Mouse (Mus musculus): ENCODE data around the gene Uspl1. TPM values are rescaled to one million over a fixed set of nuclear protein-coding genes. Genes with fewer than 3 reads are reported as not detected.

Gene Uspl1
- polyA plus RNA-seq, 1 experiment from 2014 or later, result 53.7 TPM

DNA sequence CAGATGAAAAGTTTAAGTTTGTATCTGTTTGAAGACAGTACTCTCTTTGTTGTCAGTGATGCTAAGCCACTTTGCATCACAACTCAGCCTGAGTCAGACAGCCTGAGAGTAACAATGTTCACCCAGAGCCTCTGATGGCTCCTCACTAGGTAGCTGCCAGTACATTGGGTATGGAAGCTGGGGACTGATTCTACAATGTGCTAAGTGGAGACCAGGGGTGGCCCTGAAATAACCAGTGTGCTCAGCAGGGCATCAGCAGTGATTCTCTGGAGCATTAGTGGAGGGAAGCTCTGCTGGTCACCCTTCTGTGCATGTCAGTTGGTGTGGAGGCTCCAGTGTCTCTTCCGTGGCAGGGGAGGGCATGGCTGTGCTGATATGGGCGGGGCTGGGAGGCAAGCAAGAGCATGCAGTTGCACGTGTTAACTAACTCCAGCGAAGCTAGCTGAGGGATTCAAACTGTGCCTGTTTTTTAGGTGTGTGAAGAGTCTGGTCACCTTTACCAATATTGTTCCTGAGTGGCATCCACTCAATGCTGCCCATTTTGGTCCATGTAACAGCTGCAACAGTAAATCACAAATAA lies 19.7 kb downstream of the Uspl1 start:
- H3K9me3 ChIP-seq, result no peaks in the 10 kb centered on the region
- peaks cover 85% of the 10 kb centered on the region for H3K36me3 ChIP-seq
- no peak overlapping the region for H3K27ac ChIP-seq
- H3K27me3 ChIP-seq (ENCODE audit: insufficient read depth, poor library complexity, severe bottlenecking), result no peaks in the 10 kb centered on the region
- 0 out of 2 replicates have a peak, but pooled peaks cover 4% of the 10 kb centered on the region for H3K4me1 ChIP-seq
- DNase-seq (ENCODE audit: low spot score), result peak; percentile 71
- H3K4me3 ChIP-seq, result no peak overlapping the region
- 85% methylated on average over 4 of the region's 4 CpGs for WGBS

GRCm38 (mm10) chr5:149204822-149205221 lies 20.7 kb downstream of the Uspl1 start:
- WGBS, result 90% methylated on average over 7 of the region's 7 CpGs
- Histone ChIP-seq H3K27me3 (ENCODE audit: insufficient read depth, poor library complexity, severe bottlenecking) (no peaks in the 10 kb centered on the region), H3K36me3 (peaks cover 83% of the 10 kb centered on the region)

DNA sequence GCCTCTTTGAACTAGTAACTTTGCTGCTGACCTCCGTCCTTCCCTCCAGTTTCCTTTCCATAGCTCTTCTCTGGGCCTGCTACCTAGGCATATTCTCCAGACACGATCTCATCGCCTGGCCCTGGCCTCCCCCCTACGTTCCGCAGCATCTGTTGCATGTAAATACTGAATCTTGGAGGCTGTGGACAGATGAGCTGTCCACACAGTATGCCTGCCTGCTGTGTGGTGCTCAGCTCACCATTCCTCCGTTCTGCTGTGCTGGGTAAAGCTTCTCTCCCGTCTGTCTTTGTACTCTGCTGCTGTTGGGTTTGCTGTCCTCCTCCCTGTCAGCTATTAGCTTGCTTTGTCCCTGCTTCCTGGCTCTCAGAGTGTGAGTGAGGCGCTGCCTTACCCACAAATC lies 21.1 kb downstream of the Uspl1 start:
- Histone ChIP-seq H3K36me3 (peaks cover 85% of the 10 kb centered on the region), H3K27me3 (ENCODE audit: insufficient read depth, poor library complexity, severe bottlenecking) (no peaks in the 10 kb centered on the region), H3K9me3 (no peaks in the 10 kb centered on the region), H3K27ac (no peak overlapping the region), H3K4me1 (peaks cover 4% of the 10 kb centered on the region; the same call in 1 of the 2 replicates), H3K4me3 (no peak overlapping the region)
- peak; percentile 67 for DNase-seq (ENCODE audit: low spot score)
- WGBS, result 72% methylated on average over 8 of the region's 8 CpGs

More at GRCm38 (mm10) chr5:149204822-149205221, 20.7 kb downstream of the Uspl1 start:
- Histone ChIP-seq H3K9me3 (no peaks in the 10 kb centered on the region), H3K4me3 (no peak overlapping the region), H3K27ac (no peak overlapping the region), H3K4me1 (peaks cover 4% of the 10 kb centered on the region; the same call in 1 of the 2 replicates)
- no peak for DNase-seq (ENCODE audit: low spot score)

GRCm38 (mm10) chr5:149206286-149206685 lies 22.1 kb downstream of the Uspl1 start:
- peak; percentile 19 for DNase-seq (ENCODE audit: low spot score)
- no peaks in the 10 kb centered on the region for H3K27me3 ChIP-seq (ENCODE audit: insufficient read depth, poor library complexity, severe bottlenecking)
- no peak overlapping the region for H3K4me3 ChIP-seq
- H3K27ac ChIP-seq, result no peak overlapping the region
- H3K36me3 ChIP-seq, result peaks cover 87% of the 10 kb centered on the region
- peaks cover 4% of the 10 kb centered on the region; the same call in 1 of the 2 replicates for H3K4me1 ChIP-seq
- no peaks in the 10 kb centered on the region for H3K9me3 ChIP-seq
- WGBS, result 91% methylated on average over 5 of the region's 5 CpGs

GRCm38 (mm10) chr5:149207661-149208060 lies 23.5 kb downstream of the Uspl1 start:
- H3K27ac ChIP-seq, result no peak overlapping the region
- no peaks in the 10 kb centered on the region for H3K9me3 ChIP-seq
- peaks cover 87% of the 10 kb centered on the region for H3K36me3 ChIP-seq
- H3K4me1 ChIP-seq, result peaks cover 4% of the 10 kb centered on the region; the same call in 1 of the 2 replicates
- peak; percentile 73 for DNase-seq (ENCODE audit: low spot score)
- 85% methylated on average over 6 of the region's 6 CpGs for WGBS
- H3K4me3 ChIP-seq, result no peak overlapping the region
- H3K27me3 ChIP-seq (ENCODE audit: insufficient read depth, poor library complexity, severe bottlenecking), result no peaks in the 10 kb centered on the region

GRCm38 (mm10) chr5:149208776-149209175 lies 24.6 kb downstream of the Uspl1 start:
- no peak overlapping the region for H3K27ac ChIP-seq
- H3K27me3 ChIP-seq (ENCODE audit: insufficient read depth, poor library complexity, severe bottlenecking), result no peaks in the 10 kb centered on the region
- peak; percentile 27 for DNase-seq (ENCODE audit: low spot score)
- peaks cover 4% of the 10 kb centered on the region; the same call in 1 of the 2 replicates for H3K4me1 ChIP-seq
- no peak overlapping the region for H3K4me3 ChIP-seq
- H3K9me3 ChIP-seq, result no peaks in the 10 kb centered on the region
- 92% methylated on average over 7 of the region's 7 CpGs for WGBS
- peaks cover 87% of the 10 kb centered on the region for H3K36me3 ChIP-seq

DNA sequence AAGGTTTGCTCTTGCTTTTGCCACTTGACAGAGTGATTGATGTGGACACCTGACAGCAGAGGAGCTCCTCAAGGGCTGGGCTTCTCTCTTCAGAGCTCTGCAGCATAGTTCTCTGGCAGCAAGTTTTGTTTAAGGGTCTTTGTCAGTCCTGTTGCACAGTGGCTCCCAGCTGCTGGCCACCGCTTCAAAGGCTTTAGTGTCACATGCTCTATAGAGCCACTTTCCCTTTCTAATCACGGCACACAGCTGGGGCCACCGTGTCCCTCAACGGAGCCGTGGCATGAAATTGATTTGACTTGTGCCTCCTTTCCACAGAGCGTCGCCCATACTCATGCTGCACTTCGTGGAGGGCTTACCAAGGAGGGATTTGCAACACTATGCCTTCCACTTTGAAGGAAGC lies 25.2 kb downstream of the Uspl1 start:
- Histone ChIP-seq H3K4me1 (peaks cover 4% of the 10 kb centered on the region; the same call in 1 of the 2 replicates), H3K27ac (no peak overlapping the region), H3K36me3 (peaks cover 87% of the 10 kb centered on the region), H3K27me3 (ENCODE audit: insufficient read depth, poor library complexity, severe bottlenecking) (no peaks in the 10 kb centered on the region), H3K9me3 (no peaks in the 10 kb centered on the region), H3K4me3 (no peak overlapping the region)
- DNase-seq (ENCODE audit: low spot score), result no peak
- 78% methylated on average over 8 of the region's 8 CpGs for WGBS

DNA sequence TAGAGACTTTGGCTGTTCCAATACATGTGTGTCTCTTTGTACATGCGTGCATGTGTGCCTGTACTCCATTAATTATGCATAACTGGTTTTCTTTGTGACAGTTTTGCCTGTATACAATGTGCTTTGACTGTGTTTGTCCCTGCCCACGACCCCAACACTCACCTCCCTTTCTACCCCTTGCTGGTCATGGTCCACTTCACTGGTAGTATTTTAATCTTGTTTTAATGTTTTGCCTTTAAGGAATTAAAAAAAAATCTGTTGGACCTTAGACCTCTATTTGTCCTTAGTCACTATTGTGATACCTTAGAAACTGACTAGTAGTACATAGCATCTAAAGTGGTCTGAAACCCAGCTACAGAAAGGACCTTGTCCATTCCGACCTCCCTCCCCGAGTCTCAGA lies 26.9 kb downstream of the Uspl1 start:
- Histone ChIP-seq H3K9me3 (no peaks in the 10 kb centered on the region), H3K36me3 (peaks cover 89% of the 10 kb centered on the region), H3K27me3 (ENCODE audit: insufficient read depth, poor library complexity, severe bottlenecking) (no peaks in the 10 kb centered on the region), H3K4me1 (no peaks in the 10 kb centered on the region; the same call in 1 of the 2 replicates), H3K27ac (no peak overlapping the region), H3K4me3 (no peak overlapping the region)
- WGBS, result 87% methylated on average over 4 of the region's 4 CpGs
- peak; percentile 33 for DNase-seq (ENCODE audit: low spot score)

DNA sequence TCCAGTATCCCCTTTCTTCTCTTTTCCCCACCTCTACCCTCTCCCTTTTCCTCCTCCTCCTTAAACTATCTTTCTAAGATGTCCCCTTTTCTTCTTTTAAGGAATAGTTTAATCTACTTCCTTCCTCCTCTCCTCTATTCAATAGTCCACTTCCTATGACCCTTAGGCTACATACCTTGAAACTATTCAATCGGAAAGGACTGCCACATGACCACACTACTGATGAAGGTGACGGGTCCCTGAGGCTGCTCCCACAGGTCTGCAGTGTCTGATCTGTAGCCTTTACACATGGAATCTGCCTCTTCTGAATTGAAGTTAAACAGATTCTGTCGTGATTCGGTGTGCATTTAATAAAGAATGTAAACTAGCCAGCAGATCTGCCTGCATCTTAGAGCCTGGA lies 28.7 kb downstream of the Uspl1 start:
- 82% methylated on average over 4 of the region's 4 CpGs for WGBS
- H3K4me3 ChIP-seq, result no peak overlapping the region
- no peaks in the 10 kb centered on the region for H3K9me3 ChIP-seq
- no peak for DNase-seq (ENCODE audit: low spot score)
- H3K4me1 ChIP-seq, result peaks cover 3% of the 10 kb centered on the region; the same call in 1 of the 2 replicates
- no peaks in the 10 kb centered on the region for H3K27me3 ChIP-seq (ENCODE audit: insufficient read depth, poor library complexity, severe bottlenecking)
- H3K36me3 ChIP-seq, result peaks cover 84% of the 10 kb centered on the region
- no peak overlapping the region for H3K27ac ChIP-seq

DNA sequence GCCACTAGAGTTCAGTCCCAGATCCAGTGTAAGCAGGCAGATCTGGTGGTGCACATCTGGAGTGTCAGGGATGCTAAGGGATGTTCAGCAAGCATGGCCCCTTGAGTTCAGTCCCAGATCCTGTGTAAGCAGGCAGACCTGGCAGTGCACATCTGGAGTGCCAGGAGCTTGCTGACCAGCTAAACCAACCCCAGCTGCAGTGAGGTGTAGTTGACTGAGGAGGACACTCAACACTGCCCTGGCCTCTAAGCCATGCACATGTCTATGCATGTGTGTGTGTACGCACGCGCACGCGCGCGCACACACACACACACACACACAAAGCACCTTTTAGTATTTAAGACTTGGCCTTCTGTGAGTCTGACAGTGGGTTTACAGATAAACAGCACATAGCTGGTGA lies 31.4 kb downstream of the Uspl1 start:
- H3K4me3 ChIP-seq, result no peak overlapping the region
- peaks cover 64% of the 10 kb centered on the region for H3K36me3 ChIP-seq
- no peak overlapping the region for H3K27ac ChIP-seq
- no peak for DNase-seq (ENCODE audit: low spot score)
- WGBS, result over 99% methylated on average over 7 of the region's 7 CpGs
- no peaks in the 10 kb centered on the region for H3K27me3 ChIP-seq (ENCODE audit: insufficient read depth, poor library complexity, severe bottlenecking)
- H3K9me3 ChIP-seq, result no peaks in the 10 kb centered on the region
- H3K4me1 ChIP-seq, result peaks cover 5% of the 10 kb centered on the region; the same call in 1 of the 2 replicates

DNA sequence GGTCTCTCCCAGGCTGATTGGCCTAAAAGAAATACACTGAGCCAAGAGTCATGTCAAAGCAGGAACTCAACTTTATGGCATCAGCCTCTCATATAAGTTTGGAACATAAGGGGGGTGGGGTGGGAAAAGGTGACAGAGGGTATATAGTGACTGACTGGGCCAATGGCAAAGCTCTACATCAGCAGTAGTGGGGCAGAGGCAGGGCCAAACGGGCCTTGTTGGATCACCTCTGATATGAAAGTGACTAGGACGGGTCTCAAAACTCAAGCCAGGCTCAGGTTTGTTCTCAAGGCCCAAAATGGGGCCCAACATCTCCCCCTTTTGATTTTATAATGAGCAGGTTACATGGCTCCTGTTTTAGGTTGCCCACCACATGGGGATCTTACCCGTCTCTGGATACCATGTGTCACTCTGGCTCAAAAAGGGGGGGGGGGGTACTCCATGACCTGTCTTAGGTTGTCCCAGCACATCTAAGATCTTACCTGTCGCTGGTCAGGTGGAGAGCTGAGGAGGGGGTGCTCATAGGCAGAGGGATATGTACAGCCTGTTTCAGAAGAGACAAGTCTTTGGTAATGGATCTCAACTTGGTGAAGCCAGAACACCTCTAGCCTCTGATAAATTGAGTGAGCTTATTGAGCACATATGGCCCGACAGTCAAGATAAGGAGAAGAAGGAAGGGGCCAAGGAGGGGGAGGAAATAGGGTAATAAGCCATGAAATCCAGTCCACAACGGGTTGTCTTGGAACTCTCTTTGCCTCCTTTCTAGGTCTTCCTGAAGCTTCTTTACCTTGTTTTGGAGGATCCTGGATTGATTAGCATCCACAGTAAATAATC lies 33.6 kb downstream of the Uspl1 start:
- Histone ChIP-seq H3K27me3 (ENCODE audit: insufficient read depth, poor library complexity, severe bottlenecking) (no peaks in the 10 kb centered on the region), H3K36me3 (peaks cover 43% of the 10 kb centered on the region), H3K27ac (no peak overlapping the region), H3K4me1 (peaks cover 5% of the 10 kb centered on the region; the same call in 1 of the 2 replicates), H3K4me3 (no peak overlapping the region), H3K9me3 (no peaks in the 10 kb centered on the region)
- no peak for DNase-seq (ENCODE audit: low spot score)
- WGBS, result 72% methylated on average over 6 of the region's 6 CpGs

- Histone ChIP-seq H3K27me3 (ENCODE audit: insufficient read depth, poor library complexity, severe bottlenecking) (no peaks in the 10 kb centered on the region), H3K4me1 (peaks cover 5% of the 10 kb centered on the region; the same call in 1 of the 2 replicates), H3K27ac (no peak overlapping the region), H3K4me3 (no peak overlapping the region), H3K36me3 (peaks cover 26% of the 10 kb centered on the region), H3K9me3 (no peaks in the 10 kb centered on the region)
- 33% methylated on average over 3 of the region's 3 CpGs for WGBS
- no peak for DNase-seq (ENCODE audit: low spot score)
These were observed 35.3 kb downstream of the Uspl1 start for GRCm38 (mm10) chr5:149219493-149219892.

- 81% methylated on average over 4 of the region's 4 CpGs for whole genome bisulfite sequencing
- no peak for DNase-seq (ENCODE audit: low spot score)
- Histone ChIP-seq H3K9me3 (no peaks in the 10 kb centered on the region), H3K27me3 (ENCODE audit: insufficient read depth, poor library complexity, severe bottlenecking) (no peaks in the 10 kb centered on the region), H3K4me3 (no peak overlapping the region), H3K27ac (no peak overlapping the region), H3K36me3 (peaks cover 8% of the 10 kb centered on the region; the same call in 1 of the 2 replicates), H3K4me1 (peaks cover 5% of the 10 kb centered on the region; the same call in 1 of the 2 replicates)
These were observed 37.2 kb downstream of the Uspl1 start for GRCm38 (mm10) chr5:149221355-149221754.

Data from heart, embryonic 10.5 days (tissue).